Mouse (Mus musculus): Measurements from ENCODE around the gene Crb2.

- TF ChIP-seq CTCF (IDR thresholded peaks at IDR 0.05; ENCODE audit: extremely low read depth, insufficient read depth, low read length) (no peak), POLR2A (IDR thresholded peaks at IDR 0.05; ENCODE audit: extremely low read depth, insufficient read depth, low read length) (no peak)
Observed at GRCm38 (mm10) chr2:37836926-37837325, 60.9 kb downstream of the Crb2 start.

Measured in cortical plate, adult 2 months (tissue).